Mouse (Mus musculus): Measurements from ENCODE around the gene Inha. TPM values are rescaled to one million over a fixed set of nuclear protein-coding genes. Genes with fewer than 3 reads are reported as not detected.

The Inha gene
- polyA plus RNA-seq, 1 experiment from 2014 or later, result 0.90 TPM

- 71% methylated on average over 4 of the region's 4 CpGs for WGBS (ENCODE audit: insufficient replicate concordance)
- no peaks in the 10 kb centered on the region for H3K36me3 ChIP-seq (ENCODE audit: control insufficient read depth, insufficient read depth)
These were observed 23.7 kb downstream of the Inha start for GRCm38 (mm10) chr1:75530546-75530945.

GRCm38 (mm10) chr1:75532280-75533172 lies 25.6 kb downstream of the Inha start:
- Histone ChIP-seq H3K4me2 (ENCODE audit: low read depth, low read length) (no peak overlapping the region), H3K9ac (ENCODE audit: low read depth, low read length) (no peak overlapping the region), H3K27ac (ENCODE audit: low read length) (no peak overlapping the region), H3K9me3 (replicated peaks; ENCODE audit: control insufficient read depth, low read length) (no peaks in the 10 kb centered on the region), H3K4me1 (ENCODE audit: control insufficient read depth, low read depth, low read length) (no peaks in the 10 kb centered on the region), H3K4me3 (ENCODE audit: low read depth, low read length) (no peak overlapping the region), H3K27me3 (ENCODE audit: control insufficient read depth, insufficient read depth, low read depth, low read length) (no peaks in the 10 kb centered on the region), H3K36me3 (ENCODE audit: control insufficient read depth, insufficient read depth) (no peaks in the 10 kb centered on the region)
- 73% methylated on average over 19 of the region's 19 CpGs for WGBS (ENCODE audit: insufficient replicate concordance)
- no peak for ATAC-seq (ENCODE audit: low read depth)

More at GRCm38 (mm10) chr1:75530546-75530945, 23.7 kb downstream of the Inha start:
- Histone ChIP-seq H3K4me2 (ENCODE audit: low read depth, low read length) (no peak overlapping the region), H3K4me3 (ENCODE audit: low read depth, low read length) (no peak overlapping the region), H3K4me1 (ENCODE audit: control insufficient read depth, low read depth, low read length) (no peaks in the 10 kb centered on the region), H3K9me3 (replicated peaks; ENCODE audit: control insufficient read depth, low read length) (no peaks in the 10 kb centered on the region), H3K27ac (ENCODE audit: low read length) (no peak overlapping the region), H3K27me3 (ENCODE audit: control insufficient read depth, insufficient read depth, low read depth, low read length) (no peaks in the 10 kb centered on the region), H3K9ac (ENCODE audit: low read depth, low read length) (no peak overlapping the region)
- no peak for ATAC-seq (ENCODE audit: low read depth)

- H3K4me1 ChIP-seq (ENCODE audit: control insufficient read depth, low read depth, low read length), result no peaks in the 10 kb centered on the region
- H3K27ac ChIP-seq (ENCODE audit: low read length), result no peak overlapping the region
- 70% methylated on average over 19 of the region's 19 CpGs for WGBS (ENCODE audit: insufficient replicate concordance)
- H3K27me3 ChIP-seq (ENCODE audit: control insufficient read depth, insufficient read depth, low read depth, low read length), result no peaks in the 10 kb centered on the region
- H3K9ac ChIP-seq (ENCODE audit: low read depth, low read length), result no peak overlapping the region
- H3K36me3 ChIP-seq (ENCODE audit: control insufficient read depth, insufficient read depth), result no peaks in the 10 kb centered on the region
- no peaks in the 10 kb centered on the region for H3K9me3 ChIP-seq (replicated peaks; ENCODE audit: control insufficient read depth, low read length)
- no peak overlapping the region for H3K4me2 ChIP-seq (ENCODE audit: low read depth, low read length)
- no peak for ATAC-seq (ENCODE audit: low read depth)
- H3K4me3 ChIP-seq (ENCODE audit: low read depth, low read length), result no peak overlapping the region
These were observed 26.7 kb downstream of the Inha start for GRCm38 (mm10) chr1:75533325-75534252.

- H3K4me2 ChIP-seq (ENCODE audit: low read depth, low read length), result no peak overlapping the region
- 59% methylated on average over 2 of the region's 2 CpGs for WGBS (ENCODE audit: insufficient replicate concordance)
- no peaks in the 10 kb centered on the region for H3K4me1 ChIP-seq (ENCODE audit: control insufficient read depth, low read depth, low read length)
- no peaks in the 10 kb centered on the region for H3K36me3 ChIP-seq (ENCODE audit: control insufficient read depth, insufficient read depth)
- H3K27me3 ChIP-seq (ENCODE audit: control insufficient read depth, insufficient read depth, low read depth, low read length), result no peaks in the 10 kb centered on the region
- ATAC-seq (ENCODE audit: low read depth), result no peak
- H3K4me3 ChIP-seq (ENCODE audit: low read depth, low read length), result no peak overlapping the region
- H3K9ac ChIP-seq (ENCODE audit: low read depth, low read length), result no peak overlapping the region
- H3K9me3 ChIP-seq (replicated peaks; ENCODE audit: control insufficient read depth, low read length), result no peaks in the 10 kb centered on the region
- no peak overlapping the region for H3K27ac ChIP-seq (ENCODE audit: low read length)
These were observed 30.7 kb downstream of the Inha start for GRCm38 (mm10) chr1:75537587-75537986.

DNA sequence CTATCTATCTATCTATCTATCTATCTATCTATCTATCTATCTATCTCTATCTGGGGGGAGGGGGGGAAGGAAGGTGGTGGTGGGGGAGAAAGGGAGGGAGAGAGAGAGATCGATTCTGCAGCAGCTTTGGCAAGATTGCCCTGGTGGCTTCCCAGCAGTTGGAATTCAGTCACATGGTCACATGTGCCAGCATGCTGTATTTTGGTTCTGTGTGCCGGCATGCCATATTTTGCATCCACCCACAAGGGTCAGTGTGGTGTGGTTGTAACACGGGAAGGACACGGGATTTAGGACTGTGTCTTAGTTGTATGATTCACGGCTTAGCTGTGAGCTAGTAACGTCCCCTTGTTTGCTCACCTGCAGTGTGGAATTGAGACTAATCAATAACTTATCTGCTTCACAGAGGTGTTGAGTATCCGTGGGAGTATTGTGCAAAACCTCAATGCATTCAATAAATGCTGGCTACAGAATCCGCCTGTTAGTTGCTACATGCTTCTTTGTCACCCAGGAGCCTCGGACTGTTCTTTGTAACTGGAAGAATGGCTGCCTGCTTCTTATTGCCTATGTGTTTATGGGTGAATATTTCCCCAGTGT lies 31.8 kb downstream of the Inha start:
- no peaks in the 10 kb centered on the region for H3K4me1 ChIP-seq (ENCODE audit: control insufficient read depth, low read depth, low read length)
- WGBS (ENCODE audit: insufficient replicate concordance), result 59% methylated on average over 9 of the region's 9 CpGs
- H3K9ac ChIP-seq (ENCODE audit: low read depth, low read length), result no peak overlapping the region
- no peaks in the 10 kb centered on the region for H3K36me3 ChIP-seq (ENCODE audit: control insufficient read depth, insufficient read depth)
- no peak overlapping the region for H3K4me2 ChIP-seq (ENCODE audit: low read depth, low read length)
- ATAC-seq (ENCODE audit: low read depth), result no peak
- no peak overlapping the region for H3K27ac ChIP-seq (ENCODE audit: low read length)
- H3K4me3 ChIP-seq (ENCODE audit: low read depth, low read length), result no peak overlapping the region
- no peaks in the 10 kb centered on the region for H3K27me3 ChIP-seq (ENCODE audit: control insufficient read depth, insufficient read depth, low read depth, low read length)
- no peaks in the 10 kb centered on the region for H3K9me3 ChIP-seq (replicated peaks; ENCODE audit: control insufficient read depth, low read length)

DNA sequence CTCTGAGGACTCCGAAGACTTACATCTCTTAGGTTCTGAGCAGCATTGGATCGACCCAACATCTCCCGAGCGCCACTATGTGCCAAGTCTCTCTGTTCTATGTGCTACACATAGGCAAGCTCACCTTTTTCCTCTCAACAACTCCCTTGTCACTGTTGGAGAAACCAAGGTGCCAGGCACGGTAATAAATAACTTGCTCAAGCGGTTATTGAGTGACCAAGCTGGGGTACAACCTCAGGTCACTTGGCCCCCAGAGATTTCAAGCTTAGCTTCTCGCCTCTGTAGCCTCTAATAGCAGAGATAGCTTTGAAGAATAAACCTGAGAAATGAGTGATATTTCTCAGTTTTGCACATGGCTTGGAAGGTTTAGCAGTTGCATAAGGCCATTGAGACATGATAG lies 34.6 kb downstream of the Inha start:
- no peak overlapping the region for H3K4me2 ChIP-seq (ENCODE audit: low read depth, low read length)
- no peaks in the 10 kb centered on the region for H3K36me3 ChIP-seq (ENCODE audit: control insufficient read depth, insufficient read depth)
- no peaks in the 10 kb centered on the region; the same call in 1 of the 2 replicates for H3K4me1 ChIP-seq (ENCODE audit: control insufficient read depth, low read depth, low read length)
- no peaks in the 10 kb centered on the region for H3K9me3 ChIP-seq (replicated peaks; ENCODE audit: control insufficient read depth, low read length)
- 75% methylated on average over 7 of the region's 7 CpGs for WGBS (ENCODE audit: insufficient replicate concordance)
- no peak overlapping the region for H3K4me3 ChIP-seq (ENCODE audit: low read depth, low read length)
- ATAC-seq (ENCODE audit: low read depth), result no peak
- H3K27ac ChIP-seq (ENCODE audit: low read length), result no peak overlapping the region
- no peak overlapping the region for H3K9ac ChIP-seq (ENCODE audit: low read depth, low read length)
- H3K27me3 ChIP-seq (ENCODE audit: control insufficient read depth, insufficient read depth, low read depth, low read length), result peaks cover 10% of the 10 kb centered on the region

DNA sequence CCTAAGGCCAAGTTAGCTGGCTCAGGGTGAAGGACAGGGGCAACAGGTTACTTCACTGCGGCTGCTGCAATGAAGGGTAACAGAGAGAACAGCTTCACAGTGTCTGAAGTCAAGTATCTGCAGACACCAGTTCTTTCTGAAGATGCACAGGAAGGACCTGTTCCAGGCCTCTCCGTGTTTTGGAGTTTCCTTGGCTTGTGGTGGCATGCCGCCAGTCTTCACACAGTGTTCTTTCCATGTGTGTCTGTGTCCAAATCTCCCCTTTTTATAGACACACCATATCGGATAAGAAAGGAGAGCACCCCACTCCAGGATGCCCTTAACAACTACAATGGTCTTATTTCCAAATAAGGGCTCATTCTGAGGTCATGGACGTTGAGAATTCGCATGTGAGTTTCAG lies 37.5 kb downstream of the Inha start:
- Histone ChIP-seq H3K4me3 (ENCODE audit: low read depth, low read length) (no peak overlapping the region), H3K4me1 (ENCODE audit: control insufficient read depth, low read depth, low read length) (no peaks in the 10 kb centered on the region; the same call in 1 of the 2 replicates), H3K4me2 (ENCODE audit: low read depth, low read length) (no peak overlapping the region), H3K36me3 (ENCODE audit: control insufficient read depth, insufficient read depth) (no peaks in the 10 kb centered on the region), H3K27me3 (ENCODE audit: control insufficient read depth, insufficient read depth, low read depth, low read length) (peaks cover 19% of the 10 kb centered on the region), H3K9ac (ENCODE audit: low read depth, low read length) (no peak overlapping the region), H3K27ac (ENCODE audit: low read length) (no peak overlapping the region), H3K9me3 (replicated peaks; ENCODE audit: control insufficient read depth, low read length) (no peaks in the 10 kb centered on the region)
- ATAC-seq (ENCODE audit: low read depth), result no peak
- 69% methylated on average over 6 of the region's 6 CpGs for WGBS (ENCODE audit: insufficient replicate concordance)

DNA sequence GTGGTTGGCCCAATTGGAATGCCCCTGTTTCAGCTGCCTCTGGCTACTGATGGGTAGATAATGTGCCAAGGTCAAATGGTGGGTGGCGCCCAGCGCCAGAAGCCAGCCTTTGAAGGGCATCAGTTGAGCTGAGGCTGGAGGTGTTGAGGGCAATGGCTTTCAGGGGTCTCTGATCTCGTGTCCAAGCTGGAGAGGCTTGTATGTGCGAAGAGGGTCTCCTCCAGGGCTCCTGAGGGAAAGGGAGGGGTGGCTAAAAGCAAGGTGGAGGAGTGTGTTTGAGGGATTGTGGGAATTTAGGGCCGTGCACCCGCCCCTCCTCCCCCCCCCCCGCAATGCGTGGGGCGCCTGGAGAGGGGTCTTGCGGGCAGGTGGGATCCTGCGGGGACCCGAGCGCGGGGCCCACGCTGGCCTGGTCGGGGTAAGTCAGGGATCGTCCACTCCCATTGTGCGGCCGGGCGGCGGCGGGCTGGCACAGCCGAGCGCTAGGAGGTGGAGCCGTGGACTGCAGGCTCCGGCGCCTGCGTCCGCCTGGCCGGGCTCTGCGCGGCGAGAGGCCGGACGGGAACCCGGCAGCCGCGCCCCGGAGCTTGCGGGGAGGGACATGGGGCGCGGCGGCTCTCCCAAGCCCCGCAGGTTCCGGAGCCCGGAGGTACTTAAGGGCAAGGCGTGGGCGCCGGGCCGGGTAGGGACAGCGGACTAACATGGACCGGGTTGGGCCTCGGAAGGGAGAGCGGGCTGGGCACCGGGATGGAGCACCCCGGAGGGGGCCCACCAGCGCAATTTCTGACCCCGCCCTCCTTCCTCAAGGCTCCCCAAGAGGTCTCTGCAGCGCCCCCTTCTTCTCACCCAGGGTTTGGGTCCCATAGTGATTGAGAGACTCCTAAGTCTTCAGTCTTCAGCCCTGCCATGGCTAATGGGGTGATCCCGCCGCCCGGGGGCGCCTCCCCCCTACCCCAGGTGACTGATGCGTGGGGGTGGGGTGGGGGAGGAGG lies 39.4 kb downstream of the Inha start, which contains the start of gene Slc4a3:
TSS of gene Slc4a3 (plus strand) at position 302 of the 992 bp plus-strand sequence.
- Histone ChIP-seq H3K27me3 (ENCODE audit: control insufficient read depth, insufficient read depth, low read depth, low read length) (peaks cover 19% of the 10 kb centered on the region), H3K4me2 (ENCODE audit: low read depth, low read length) (peak within 1 kb of the TSS; percentile 64), H3K9ac (ENCODE audit: low read depth, low read length) (peak within 1 kb of the TSS; percentile 41; the same call in 1 of the 2 replicates), H3K27ac (ENCODE audit: low read length) (no peak within 1 kb of the TSS), H3K9me3 (replicated peaks; ENCODE audit: control insufficient read depth, low read length) (no peaks in the 10 kb centered on the region), H3K4me3 (ENCODE audit: low read depth, low read length) (peak within 1 kb of the TSS; percentile 53), H3K4me1 (ENCODE audit: control insufficient read depth, low read depth, low read length) (no peaks in the 10 kb centered on the region; the same call in 1 of the 2 replicates), H3K36me3 (ENCODE audit: control insufficient read depth, insufficient read depth) (no peaks in the 10 kb centered on the region)
- peak; percentile 65 for ATAC-seq (ENCODE audit: low read depth)
- 2% methylated on average over 59 of the region's 64 CpGs for WGBS (ENCODE audit: insufficient replicate concordance)
